Mouse (Mus musculus): ENCODE results near the gene Dennd4c. TPM values are rescaled to one million over a fixed set of nuclear protein-coding genes. Genes with fewer than 3 reads are reported as not detected.

Dennd4c gene
- polyA plus RNA-seq (2012; rRNA removed): 7.3 and 7.7 TPM in 2 replicates

GRCm38 (mm10) chr4:86748336-86749291 lies at the start of gene Dennd4c:
Gene Dennd4c, plus strand, starts transcription at chr4:86748555.

GRCm38 (mm10) chr4:86857113-86858069 lies 109.0 kb downstream of the Dennd4c start, which contains the start of gene Rps6:
Gene Rps6, minus strand, starts transcription at chr4:86857412.

GRCm38 (mm10) chr4:86874146-86874847 lies 125.9 kb downstream of the Dennd4c start, which contains the start of gene Acer2:
Gene Acer2, plus strand, starts transcription at chr4:86874396.

Other genes starting within 250 kb of the Dennd4c start
- 0.02 TPM in 1 of 2 replicates, not detected in the other for gene Saxo1, start 190.2 kb upstream of the Dennd4c start, polyA plus RNA-seq (2012; rRNA removed)
- 123 and 129 TPM in 2 replicates for gene Rraga, start 172.9 kb upstream of the Dennd4c start, polyA plus RNA-seq (2012; rRNA removed)
- 7.7 and 8.8 TPM in 2 replicates for gene Haus6, start 136.5 kb upstream of the Dennd4c start, polyA plus RNA-seq (2012; rRNA removed)
- 49.6 and 54.2 TPM in 2 replicates for gene Plin2, start 78.5 kb upstream of the Dennd4c start, polyA plus RNA-seq (2012; rRNA removed)
- 1,333 and 1,455 TPM in 2 replicates for gene Rps6, start 108.9 kb downstream of the Dennd4c start, polyA plus RNA-seq (2012; rRNA removed)
- gene Acer2, start 125.8 kb downstream of the Dennd4c start, polyA plus RNA-seq (2012; rRNA removed): 9.8 and 10.2 TPM in 2 replicates

Measured in central nervous system, embryonic 14 days (tissue).